Mouse (Mus musculus) midbrain, embryonic 16.5 days (tissue): ENCODE measurements around the gene Kat6b. TPM values are rescaled to one million over a fixed set of nuclear protein-coding genes. Genes with fewer than 3 reads are reported as not detected.
A peak's percentile ranks its signal among the peaks of the same experiment; 100 is the strongest.

ENCODE experiments used
- ATAC-seq: fragments of 200-750 bp; cut with Nextera tagmentation; 2 replicates; pipeline ENCODE4 v1.8.0; 2017; ENCODE audit warnings: moderate TSS enrichment
- H3K27ac ChIP-seq: fragments of 300-500 bp; sonication (generic); 2 replicates; pipeline ENCODE4 v1.5.1; 2014; ENCODE audit warnings: mild to moderate bottlenecking, low read length, mixed read lengths
- H3K27me3 ChIP-seq: fragments of 300-500 bp; sonication (generic); 2 replicates; pipeline ENCODE4 v1.6.1; 2014; ENCODE audit warnings: low read depth, low read length, mixed read lengths; ENCODE audit not compliant: control insufficient read depth, insufficient read depth
- H3K36me3 ChIP-seq: fragments of 300-500 bp; sonication (generic); 2 replicates; pipeline ENCODE4 v1.6.1; 2014; ENCODE audit warnings: mild to moderate bottlenecking, low read length, moderate library complexity, mixed read lengths; ENCODE audit not compliant: control insufficient read depth, insufficient read depth
- H3K4me1 ChIP-seq: fragments of 300-500 bp; sonication (generic); 2 replicates; pipeline ENCODE4 v1.6.1; 2014; ENCODE audit warnings: mild to moderate bottlenecking, low read length, mixed read lengths; ENCODE audit not compliant: control insufficient read depth, insufficient read depth
- H3K4me2 ChIP-seq: fragments of 300-500 bp; sonication (generic); 2 replicates; pipeline ENCODE4 v1.6.1; 2014; ENCODE audit warnings: mild to moderate bottlenecking, low read length, mixed read lengths
- H3K4me3 ChIP-seq: fragments of 300-500 bp; sonication (generic); 2 replicates; pipeline ENCODE4 v1.5.1; 2014; ENCODE audit warnings: low read depth, mild to moderate bottlenecking, low read length, moderate library complexity, mixed read lengths
- H3K9ac ChIP-seq: fragments of 300-500 bp; sonication (generic); 2 replicates; pipeline ENCODE4 v1.6.1; 2014; ENCODE audit warnings: low read depth, low read length, mixed read lengths
- H3K9me3 ChIP-seq: fragments of 300-500 bp; sonication (generic); replicated peaks from 2 replicates; pipeline ENCODE4 v1.6.1; 2014; ENCODE audit warnings: mild to moderate bottlenecking, low read length, mixed read lengths; ENCODE audit not compliant: control insufficient read depth, poor library complexity, severe bottlenecking
- WGBS: fragments of 180-500 bp; shearing (Covaris S2); extraction: QIAGEN DNeasy Blood & Tissue Kit; methylation state at CpG from one replicate; pipeline ENCODE4 v1.1.7; 2014; 5-methylcytosine and 5-hydroxymethylcytosine counted together
- polyA plus RNA-seq: library from polyadenylated mRNA; unstranded; fragments of >200 nt; fragmentation: Nextera tagmentation; extraction: Ambion mirVana; gene quantifications from 2 replicates; pipeline ENCODE4 v1.2.1, GENCODE M21; 2015

The Kat6b gene
- polyA plus RNA-seq, 1 experiment from 2014 or later, result 17.2 TPM

- ATAC-seq, result no peak
- 62% methylated on average over 4 of the region's 4 CpGs for WGBS
- Histone ChIP-seq H3K27me3 (no peaks in the 10 kb centered on the region), H3K36me3 (peaks cover 4% of the 10 kb centered on the region), H3K4me3 (no peak overlapping the region), H3K4me1 (peaks cover 39% of the 10 kb centered on the region), H3K9me3 (no peaks in the 10 kb centered on the region), H3K27ac (peak overlapping the region; percentile 23), H3K4me2 (no peak overlapping the region), H3K9ac (no peak overlapping the region)
Measured at GRCm38 (mm10) chr14:21545529-21545928, 64.3 kb downstream of the Kat6b start.

GRCm38 (mm10) chr14:21546351-21546750 lies 65.1 kb downstream of the Kat6b start:
- Histone ChIP-seq H3K27me3 (no peaks in the 10 kb centered on the region), H3K27ac (peak overlapping the region; percentile 63), H3K4me1 (peaks cover 39% of the 10 kb centered on the region), H3K36me3 (peaks cover 4% of the 10 kb centered on the region), H3K9me3 (no peaks in the 10 kb centered on the region), H3K4me2 (no peak overlapping the region), H3K9ac (no peak overlapping the region), H3K4me3 (no peak overlapping the region)
- WGBS, result 16% methylated on average over 3 of the region's 3 CpGs
- no peak for ATAC-seq

- Histone ChIP-seq H3K4me3 (no peak overlapping the region), H3K4me2 (no peak overlapping the region), H3K9me3 (no peaks in the 10 kb centered on the region), H3K27me3 (no peaks in the 10 kb centered on the region), H3K4me1 (peaks cover 39% of the 10 kb centered on the region), H3K36me3 (peaks cover 2% of the 10 kb centered on the region), H3K9ac (no peak overlapping the region), H3K27ac (peak overlapping the region; percentile 63)
- WGBS, result 37% methylated on average over 7 of the region's 7 CpGs
- ATAC-seq, result no peak
Measured at GRCm38 (mm10) chr14:21547297-21547696, 66.1 kb downstream of the Kat6b start.

- H3K4me1 ChIP-seq, result peaks cover 40% of the 10 kb centered on the region
- no peak for ATAC-seq
- WGBS, result 20% methylated on average over 3 of the region's 3 CpGs
- no peak overlapping the region for H3K4me3 ChIP-seq
- no peaks in the 10 kb centered on the region for H3K27me3 ChIP-seq
- H3K36me3 ChIP-seq, result no peaks in the 10 kb centered on the region
- no peak overlapping the region for H3K9ac ChIP-seq
- peak overlapping the region; percentile 28 for H3K27ac ChIP-seq
- H3K9me3 ChIP-seq, result no peaks in the 10 kb centered on the region
- H3K4me2 ChIP-seq, result no peak overlapping the region
Measured at GRCm38 (mm10) chr14:21547965-21548364, 66.7 kb downstream of the Kat6b start.

GRCm38 (mm10) chr14:21548952-21549607 lies 67.8 kb downstream of the Kat6b start:
- 80% methylated on average over 6 of the region's 6 CpGs for WGBS
- no peaks in the 10 kb centered on the region for H3K36me3 ChIP-seq
- H3K4me3 ChIP-seq, result no peak overlapping the region
- H3K9ac ChIP-seq, result no peak overlapping the region
- no peak overlapping the region for H3K27ac ChIP-seq
- no peak overlapping the region for H3K4me2 ChIP-seq
- H3K4me1 ChIP-seq, result peaks cover 48% of the 10 kb centered on the region
- H3K9me3 ChIP-seq, result no peaks in the 10 kb centered on the region
- no peak for ATAC-seq
- no peaks in the 10 kb centered on the region for H3K27me3 ChIP-seq

- Histone ChIP-seq H3K27ac (no peak overlapping the region), H3K9me3 (no peaks in the 10 kb centered on the region), H3K36me3 (no peaks in the 10 kb centered on the region), H3K4me3 (no peak overlapping the region), H3K4me2 (no peak overlapping the region), H3K9ac (no peak overlapping the region), H3K4me1 (peaks cover 50% of the 10 kb centered on the region), H3K27me3 (no peaks in the 10 kb centered on the region)
- WGBS, result 79% methylated on average over 6 of the region's 6 CpGs
- no peak for ATAC-seq
Measured at GRCm38 (mm10) chr14:21549608-21550115, 68.4 kb downstream of the Kat6b start.

GRCm38 (mm10) chr14:21550576-21550975 lies 69.3 kb downstream of the Kat6b start:
- H3K4me3 ChIP-seq, result no peak overlapping the region
- H3K4me1 ChIP-seq, result peaks cover 47% of the 10 kb centered on the region
- no peaks in the 10 kb centered on the region for H3K9me3 ChIP-seq
- no peak overlapping the region for H3K9ac ChIP-seq
- no peak overlapping the region for H3K27ac ChIP-seq
- no peaks in the 10 kb centered on the region for H3K27me3 ChIP-seq
- no peaks in the 10 kb centered on the region for H3K36me3 ChIP-seq
- H3K4me2 ChIP-seq, result no peak overlapping the region
- ATAC-seq, result no peak
- 84% methylated on average over 7 of the region's 7 CpGs for WGBS

- Histone ChIP-seq H3K4me2 (no peak overlapping the region), H3K36me3 (no peaks in the 10 kb centered on the region), H3K9ac (no peak overlapping the region), H3K4me1 (peaks cover 41% of the 10 kb centered on the region), H3K27ac (no peak overlapping the region), H3K27me3 (no peaks in the 10 kb centered on the region), H3K4me3 (no peak overlapping the region), H3K9me3 (no peaks in the 10 kb centered on the region)
- WGBS, result 93% methylated on average over 7 of the region's 7 CpGs
- ATAC-seq, result no peak
Measured at GRCm38 (mm10) chr14:21551655-21552054, 70.4 kb downstream of the Kat6b start.

- Histone ChIP-seq H3K9ac (no peak overlapping the region), H3K27ac (no peak overlapping the region), H3K4me1 (peaks cover 31% of the 10 kb centered on the region), H3K4me2 (no peak overlapping the region), H3K9me3 (no peaks in the 10 kb centered on the region), H3K27me3 (no peaks in the 10 kb centered on the region), H3K4me3 (no peak overlapping the region), H3K36me3 (no peaks in the 10 kb centered on the region)
- WGBS, result 67% methylated on average over 8 of the region's 8 CpGs
- ATAC-seq, result no peak
Measured at GRCm38 (mm10) chr14:21552958-21553357, 71.7 kb downstream of the Kat6b start.
